Mouse (Mus musculus): Measurements from ENCODE around the gene Tmem132a.

Tmem132a gene

DNA sequence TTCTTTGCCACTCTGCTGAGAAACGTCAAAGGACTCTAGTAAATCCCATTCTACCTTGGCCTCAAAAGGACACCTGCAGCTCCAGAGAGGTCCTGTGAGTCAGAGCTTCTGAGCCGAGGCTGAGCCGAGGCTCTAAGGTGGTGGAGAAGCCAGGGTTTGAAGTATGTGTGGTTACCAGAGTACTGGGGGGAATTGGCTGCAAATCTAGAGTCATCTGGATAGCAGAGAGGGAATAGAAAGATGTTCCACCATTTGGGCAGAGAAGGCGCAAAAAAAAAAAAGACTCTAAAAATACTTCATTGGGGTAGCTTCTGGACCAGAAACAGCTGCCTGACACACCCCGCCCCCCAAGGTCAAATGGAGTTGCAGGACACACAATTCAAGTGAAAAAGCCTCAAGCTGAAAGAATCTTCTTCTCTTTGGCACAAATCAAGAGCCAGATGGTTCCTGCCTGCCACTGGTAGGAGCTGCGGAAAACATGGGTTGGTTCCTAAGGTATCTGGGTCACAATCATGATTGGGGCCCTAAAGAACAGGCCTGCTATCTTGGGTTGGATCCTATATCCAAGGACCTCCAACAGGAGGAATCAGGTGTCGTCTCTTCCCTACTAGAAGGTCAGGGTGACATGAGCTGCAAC is 8.6 kb upstream of the Tmem132a start:
- no peak for DNase-seq (ENCODE audit: low spot score in 2 of 2)

DNA sequence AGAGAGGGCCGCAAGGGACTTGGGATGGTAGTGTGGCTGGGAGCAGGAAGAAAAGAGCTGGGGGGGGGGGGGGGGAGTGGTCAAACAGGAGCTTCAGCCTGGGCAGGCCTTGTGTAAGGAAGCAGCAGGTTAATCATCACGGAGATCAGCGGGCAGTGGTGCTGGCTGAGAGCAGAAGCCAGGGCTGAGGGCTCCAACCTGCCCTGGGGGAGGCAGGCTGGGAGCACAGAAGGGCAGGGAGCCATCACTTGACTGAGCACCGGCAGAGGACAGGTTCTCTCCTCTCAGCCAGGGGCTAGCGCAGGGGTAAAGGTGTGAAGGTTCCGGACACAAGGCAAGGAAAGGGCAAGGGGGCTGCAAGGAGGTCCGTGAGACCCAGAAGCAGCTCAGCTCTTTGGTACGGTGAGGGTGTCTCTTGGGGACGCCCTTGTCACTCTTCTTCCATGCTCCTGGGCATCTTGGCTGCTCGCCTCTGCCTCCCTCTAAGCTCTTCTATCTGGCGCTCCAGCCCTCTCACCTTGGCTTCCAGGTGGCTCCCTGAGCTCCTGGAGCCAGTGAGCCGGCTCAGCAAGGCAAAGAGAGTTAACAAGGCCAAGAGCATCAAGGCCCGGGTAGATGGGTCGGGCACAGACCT is 1.7 kb upstream of the Tmem132a start:
- DNase-seq (ENCODE audit: low spot score in 2 of 2) = no peak

DNA sequence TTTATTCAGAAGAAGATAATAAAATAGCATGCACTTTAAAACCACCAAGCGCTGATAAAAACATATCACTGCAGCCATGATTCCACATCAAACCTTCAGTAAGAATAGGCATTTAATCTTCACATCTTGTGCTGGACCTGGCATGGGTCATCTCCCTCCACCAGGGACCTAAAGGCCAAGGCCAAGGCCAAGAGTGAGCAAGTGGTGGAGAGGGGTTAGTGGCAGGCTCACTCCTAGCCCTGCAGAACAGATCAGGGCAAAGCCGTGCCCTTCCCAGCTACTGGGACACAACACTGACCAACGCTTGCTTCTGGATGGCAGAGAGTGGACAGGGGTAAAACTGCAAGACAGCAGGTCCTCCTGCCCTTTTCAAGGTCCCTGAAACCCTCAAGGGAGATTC is 936 bp upstream of the Tmem132a start:
- DNase-seq (ENCODE audit: low spot score in 2 of 2) = no peak

DNA sequence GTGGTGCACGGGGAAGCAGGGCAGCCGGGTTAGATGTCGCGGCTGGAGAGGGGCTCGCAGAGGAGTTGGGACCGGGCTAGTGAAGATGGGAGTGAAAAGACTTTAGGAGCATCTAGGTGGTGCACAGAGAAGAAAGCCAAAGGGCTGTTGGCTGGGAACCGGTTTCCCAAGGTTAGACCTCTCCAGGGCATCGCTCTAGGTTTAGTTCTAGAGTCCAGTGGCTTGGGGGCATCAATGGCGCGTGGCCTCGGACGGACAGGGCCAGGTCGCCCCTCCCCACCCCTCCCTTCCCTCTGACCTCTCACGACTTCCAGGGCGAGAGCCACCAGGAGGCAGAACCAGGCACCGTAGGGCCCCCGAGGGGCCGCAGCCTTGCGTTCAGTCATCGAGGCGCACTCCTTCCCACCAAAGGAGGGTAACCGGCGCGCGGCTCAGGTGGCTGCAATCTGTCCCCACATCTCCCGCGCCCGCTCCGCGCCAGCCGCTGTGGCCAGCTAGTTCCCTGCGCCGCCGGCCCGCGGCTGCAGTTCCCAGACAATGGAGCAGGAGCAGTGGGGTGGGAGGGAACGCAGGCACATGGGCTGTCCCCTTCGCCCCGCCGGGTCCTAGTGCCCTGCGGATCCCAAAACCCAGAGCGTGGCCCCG is 377 bp downstream of the Tmem132a start:
- peak; percentile 91 to 92 for DNase-seq (ENCODE audit: low spot score in 2 of 2)

DNA sequence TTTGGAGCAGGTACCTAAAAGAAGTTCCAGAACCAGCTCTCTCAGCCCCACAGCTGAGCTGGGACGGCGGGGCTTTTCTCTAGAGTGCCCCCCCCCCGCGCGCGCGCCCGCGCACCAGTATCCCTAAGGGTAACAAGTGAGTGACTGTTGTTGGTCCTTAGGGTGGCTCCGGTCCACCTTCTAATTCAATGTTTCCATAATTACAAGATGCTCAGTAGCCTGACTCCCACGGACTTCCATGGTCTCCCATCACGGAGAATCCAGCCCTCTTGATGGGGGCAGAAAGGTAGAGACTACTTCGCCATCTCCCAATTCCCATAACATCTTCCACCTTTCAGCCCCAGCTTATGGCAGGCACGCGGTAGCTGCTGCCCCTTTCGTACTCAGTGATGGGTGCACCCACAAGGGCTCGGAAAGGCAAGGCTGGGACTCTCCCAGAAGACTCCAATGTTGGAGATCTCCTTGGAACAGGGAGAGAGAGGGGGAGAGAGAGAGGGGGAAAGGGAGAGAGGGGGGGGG is 1.1 kb downstream of the Tmem132a start:
- no peak for DNase-seq (ENCODE audit: low spot score in 2 of 2)

DNA sequence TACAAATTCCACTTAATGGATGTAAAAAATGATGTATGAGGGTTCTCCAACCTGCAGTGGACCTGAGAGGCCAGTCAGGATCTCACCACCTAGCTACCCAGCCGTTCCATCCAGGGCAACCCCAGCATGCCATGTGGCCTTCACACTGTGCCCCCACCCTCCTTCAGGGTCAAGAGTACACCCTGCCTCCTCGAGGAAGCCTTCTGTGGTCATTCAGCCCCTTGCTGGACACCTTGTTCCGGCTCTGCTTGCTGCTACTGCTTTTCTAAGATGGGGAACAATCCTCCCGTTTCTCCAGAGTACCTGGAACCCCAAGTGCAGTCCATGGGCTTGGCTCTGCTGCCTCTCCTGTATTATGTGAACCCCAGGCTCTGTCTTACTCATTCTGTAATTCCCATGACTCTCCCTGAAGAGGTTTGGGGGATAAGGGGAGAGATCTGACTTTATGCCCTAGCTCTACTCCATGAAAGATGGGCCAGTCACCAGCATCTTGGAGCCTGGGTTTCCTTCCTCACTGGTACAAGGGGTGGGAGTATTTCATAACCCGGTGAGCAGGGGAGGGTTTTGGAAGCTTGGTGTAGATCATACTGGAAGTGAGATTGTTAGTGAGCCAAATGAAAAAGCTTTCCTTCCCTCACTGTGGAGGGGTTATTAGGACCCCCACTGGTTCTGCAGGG is 1.7 kb downstream of the Tmem132a start:
- no peak for DNase-seq (ENCODE audit: low spot score in 2 of 2)

DNA sequence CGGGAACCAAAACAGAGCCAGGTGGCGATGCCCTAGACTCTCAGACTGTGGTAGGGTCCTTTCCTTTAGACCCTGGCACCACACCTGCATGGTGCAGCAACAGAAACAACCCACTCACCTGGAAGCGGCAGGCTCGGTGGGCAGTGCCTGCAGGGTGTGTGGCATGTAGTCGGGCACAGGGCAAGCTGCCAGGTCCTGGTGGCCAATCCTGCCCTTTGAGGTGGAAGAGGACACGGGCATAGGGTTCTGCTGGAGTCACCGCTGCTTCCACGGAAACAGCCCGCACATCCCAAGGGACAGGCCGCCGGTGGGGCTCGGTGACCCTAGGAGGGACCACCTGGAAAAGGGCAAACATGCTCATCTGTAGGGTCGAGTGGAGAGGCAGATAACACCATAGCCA is 3.4 kb downstream of the Tmem132a start:
- no peak for DNase-seq (ENCODE audit: low spot score in 2 of 2)

DNA sequence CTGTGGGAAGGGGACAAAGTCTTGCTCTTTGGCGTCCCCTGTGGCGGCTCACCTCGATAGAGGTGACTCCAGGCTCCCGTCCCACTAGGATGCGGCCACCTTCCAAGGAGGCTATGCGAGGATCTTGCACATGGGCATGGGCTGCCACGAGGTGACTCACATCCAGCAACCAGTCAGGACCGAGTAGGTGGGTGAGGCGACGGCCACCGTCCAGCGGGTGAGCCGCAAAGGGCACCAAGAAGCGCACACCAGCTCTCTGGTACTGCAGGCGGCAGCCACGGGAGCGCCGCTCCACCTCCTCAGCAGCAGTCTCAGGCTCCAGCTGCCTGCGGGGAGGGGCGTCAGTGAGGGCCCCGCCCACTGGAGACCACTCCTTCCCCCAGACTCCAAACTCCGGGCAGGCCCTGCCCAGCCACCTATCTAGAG is 9.7 kb downstream of the Tmem132a start:
- no peak for DNase-seq (ENCODE audit: low spot score in 2 of 2)

DNA sequence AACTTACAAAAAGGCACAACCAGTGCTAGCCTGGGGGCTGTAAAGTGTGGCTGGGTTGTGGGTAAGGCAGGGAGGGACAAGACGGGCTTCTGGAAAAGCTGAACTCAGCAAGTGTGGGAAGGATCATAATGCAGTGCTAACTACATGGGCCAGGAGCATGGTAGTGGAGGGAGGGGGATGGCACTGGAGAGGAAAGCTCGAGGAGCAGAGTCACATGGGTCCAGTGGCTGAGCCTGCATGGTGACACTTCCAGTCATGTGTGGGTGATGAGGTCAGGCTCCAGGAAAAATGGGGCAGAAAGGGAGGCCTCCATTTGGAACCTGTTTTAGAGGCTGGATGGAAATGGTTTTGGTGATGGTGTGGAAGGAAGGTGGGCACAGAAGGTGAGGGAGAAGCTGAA is 13.2 kb downstream of the Tmem132a start:
- DNase-seq (ENCODE audit: low spot score in 2 of 2) = no peak

DNA sequence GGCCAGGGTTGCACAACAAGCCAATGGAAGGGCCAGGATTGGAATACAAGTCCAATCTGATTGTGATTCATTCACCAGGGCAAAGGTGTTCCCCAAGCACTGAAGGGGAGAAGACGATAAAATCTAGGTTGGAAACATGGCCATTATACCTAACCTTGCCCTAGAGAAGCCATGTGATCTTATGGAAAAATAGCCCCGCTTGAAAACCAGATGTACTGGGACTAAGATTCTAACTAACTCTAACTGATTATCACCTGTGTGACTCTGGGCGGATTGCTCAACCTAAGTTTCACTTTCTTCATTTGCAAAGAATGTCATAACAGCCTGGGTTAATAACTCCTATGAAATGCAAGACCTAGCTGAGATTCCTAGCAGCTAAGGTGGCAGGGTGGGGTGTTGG is 14.3 kb downstream of the Tmem132a start:
- no peak for DNase-seq (ENCODE audit: low spot score in 2 of 2)

DNA sequence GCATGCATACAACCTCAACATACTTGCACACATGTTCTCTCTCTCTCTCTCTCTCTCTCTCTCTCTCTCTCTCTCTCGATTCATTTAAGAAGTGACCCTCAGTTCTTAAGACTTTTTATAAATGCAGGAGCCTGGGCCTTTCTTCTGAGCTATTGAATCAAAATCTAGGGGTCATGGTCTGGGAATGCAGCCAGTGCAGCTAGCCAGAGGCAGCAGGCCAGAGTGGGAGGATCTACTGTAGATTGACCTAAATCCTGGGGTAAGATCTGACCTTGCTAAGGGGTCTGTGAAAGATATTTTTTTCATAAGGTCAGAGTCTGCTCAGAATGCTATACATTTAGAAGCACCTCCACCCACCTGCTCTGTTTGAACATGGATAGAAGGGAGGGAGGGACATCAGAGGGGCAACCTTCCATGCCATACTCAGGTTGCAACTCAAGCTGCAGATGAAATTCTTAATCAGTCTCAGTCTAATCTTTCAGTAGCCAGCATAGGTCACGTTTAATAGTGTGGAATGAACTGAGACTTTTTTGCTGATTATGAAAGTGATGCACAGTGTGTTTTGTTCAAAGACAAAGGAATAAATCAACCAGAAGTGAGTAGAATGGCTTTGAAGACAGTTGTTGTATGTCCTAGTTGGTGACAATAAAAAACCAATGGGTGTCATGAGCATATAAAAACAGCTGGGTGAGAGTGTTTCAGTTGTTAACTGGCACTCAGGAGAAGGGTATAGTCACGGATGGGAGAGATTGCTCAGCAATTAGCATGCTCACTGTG is 22.2 kb downstream of the Tmem132a start:
- no peak for DNase-seq (ENCODE audit: low spot score in 2 of 2)

DNA sequence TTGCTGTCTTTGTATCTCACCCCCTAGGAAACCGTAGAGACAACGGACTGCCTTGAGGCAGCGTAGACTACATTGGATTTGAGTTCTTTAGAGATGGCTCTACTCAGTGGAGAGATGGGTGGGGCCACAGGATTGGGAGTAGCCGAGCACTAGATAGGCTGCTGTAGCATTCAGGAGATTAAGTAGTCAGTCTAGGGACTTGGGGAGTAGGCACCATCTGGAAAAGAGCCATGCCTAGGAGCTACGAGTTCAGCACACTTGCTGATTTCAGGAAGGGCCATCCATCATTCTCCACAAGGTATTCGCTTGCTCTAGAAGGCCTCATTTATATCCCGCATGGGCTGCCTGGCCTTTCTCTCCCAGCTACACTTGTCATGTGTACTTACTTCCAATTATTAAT is 23.6 kb downstream of the Tmem132a start:
- no peak for DNase-seq (ENCODE audit: low spot score in 2 of 2)

DNA sequence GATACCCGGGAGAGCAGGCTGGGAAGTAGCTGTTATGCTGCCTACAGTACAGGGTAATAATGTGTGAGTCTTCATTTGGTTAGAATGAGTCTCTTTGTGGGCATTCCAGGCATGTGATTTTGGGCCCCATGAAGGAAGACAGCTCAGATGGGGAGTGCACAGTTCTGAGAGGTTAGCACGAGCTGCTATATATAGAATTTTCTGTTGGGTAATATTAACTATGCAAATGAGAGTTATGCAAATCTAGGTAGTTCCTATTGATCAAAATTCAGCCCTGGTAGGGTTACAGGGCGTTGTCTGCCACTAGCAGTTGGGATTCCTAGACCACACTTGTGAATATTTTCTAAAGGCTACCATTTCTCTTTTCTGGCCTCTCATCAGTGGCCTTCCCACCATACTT is 24.3 kb downstream of the Tmem132a start:
- no peak for DNase-seq (ENCODE audit: low spot score in 2 of 2)

DNA sequence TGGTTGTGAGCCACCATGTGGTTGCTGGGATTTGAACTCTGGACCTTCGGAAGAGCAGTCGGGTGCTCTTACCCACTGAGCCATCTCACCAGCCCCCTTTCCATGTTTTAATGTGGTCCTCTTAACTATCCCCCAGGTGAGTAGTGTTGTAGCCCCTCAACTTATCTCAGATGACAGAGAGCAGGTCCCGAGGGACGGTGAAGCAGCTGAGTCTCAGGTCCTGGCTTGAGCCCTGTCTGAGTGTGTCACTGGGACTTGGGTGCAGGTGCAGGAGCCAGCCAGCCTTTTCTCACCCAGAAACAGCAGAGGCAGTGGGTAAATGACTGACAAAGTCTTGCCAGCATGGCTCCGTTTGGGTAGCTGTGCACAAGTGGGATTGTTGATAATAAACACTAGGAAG is 25.5 kb downstream of the Tmem132a start:
- DNase-seq (ENCODE audit: low spot score in 2 of 2) = no peak

DNA sequence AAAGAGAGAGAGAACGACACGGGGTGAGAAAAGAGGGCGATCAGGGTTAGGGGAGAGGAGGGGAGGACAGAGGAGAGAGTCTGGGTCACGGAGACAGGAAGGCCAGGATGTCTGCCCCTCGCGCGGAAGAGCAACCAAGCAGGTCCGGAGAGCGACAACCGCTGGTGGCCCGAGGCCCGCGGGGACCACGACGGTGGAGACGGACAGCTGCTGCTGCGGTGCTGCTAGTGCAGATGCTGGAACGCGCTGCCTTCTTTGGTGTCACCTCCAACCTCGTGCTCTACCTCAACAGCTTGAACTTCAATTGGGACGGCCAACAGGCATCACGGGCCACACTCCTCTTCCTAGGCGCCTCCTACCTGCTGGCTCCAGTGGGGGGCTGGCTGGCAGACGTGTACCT is 26.8 kb downstream of the Tmem132a start:
- DNase-seq (ENCODE audit: low spot score in 2 of 2) = no peak

DNA sequence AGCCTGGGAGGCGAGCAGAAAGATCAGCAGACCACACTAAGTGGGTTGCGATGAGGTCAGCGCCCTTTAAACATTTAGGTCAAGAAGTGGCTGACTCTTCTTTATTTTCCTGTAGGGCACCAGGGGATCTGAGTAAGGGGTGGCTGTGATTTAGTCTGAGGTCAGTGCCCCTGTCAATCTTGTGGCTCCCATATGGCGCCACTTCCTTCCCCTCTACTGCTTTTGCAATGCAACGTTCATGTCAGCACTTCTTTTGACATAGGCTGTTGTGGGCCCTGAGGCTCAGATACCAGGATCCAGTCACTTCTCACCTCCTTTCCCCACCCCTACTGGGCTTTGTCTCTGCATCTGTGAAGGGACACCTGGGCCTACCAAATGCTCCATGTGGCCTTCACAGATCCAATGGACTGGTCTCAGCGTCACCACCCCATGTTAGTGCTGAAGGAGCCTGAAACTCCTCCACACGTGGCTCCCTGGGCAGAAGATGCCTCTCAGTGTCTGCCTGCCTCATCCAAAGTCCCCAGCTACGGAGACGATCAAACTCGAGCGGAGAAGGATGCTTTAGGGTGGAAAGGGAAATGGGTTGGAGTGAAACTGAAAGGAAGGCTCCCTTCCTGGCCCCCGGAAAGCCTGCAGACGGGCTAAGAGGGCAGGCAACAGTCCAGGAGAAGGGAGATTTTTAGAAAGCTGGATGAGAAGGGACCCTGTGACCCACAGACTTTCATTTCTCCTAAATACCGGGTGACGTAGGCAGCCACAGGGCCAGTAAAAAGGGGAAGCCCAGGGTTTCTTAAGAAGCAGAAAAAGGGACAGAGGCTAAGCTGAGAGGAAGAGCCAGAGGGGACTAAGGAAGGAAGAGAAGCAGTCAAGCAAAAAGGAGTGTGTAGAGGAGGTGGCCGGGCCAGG is 27.8 kb downstream of the Tmem132a start:
- no peak for DNase-seq (ENCODE audit: low spot score in 2 of 2)

DNA sequence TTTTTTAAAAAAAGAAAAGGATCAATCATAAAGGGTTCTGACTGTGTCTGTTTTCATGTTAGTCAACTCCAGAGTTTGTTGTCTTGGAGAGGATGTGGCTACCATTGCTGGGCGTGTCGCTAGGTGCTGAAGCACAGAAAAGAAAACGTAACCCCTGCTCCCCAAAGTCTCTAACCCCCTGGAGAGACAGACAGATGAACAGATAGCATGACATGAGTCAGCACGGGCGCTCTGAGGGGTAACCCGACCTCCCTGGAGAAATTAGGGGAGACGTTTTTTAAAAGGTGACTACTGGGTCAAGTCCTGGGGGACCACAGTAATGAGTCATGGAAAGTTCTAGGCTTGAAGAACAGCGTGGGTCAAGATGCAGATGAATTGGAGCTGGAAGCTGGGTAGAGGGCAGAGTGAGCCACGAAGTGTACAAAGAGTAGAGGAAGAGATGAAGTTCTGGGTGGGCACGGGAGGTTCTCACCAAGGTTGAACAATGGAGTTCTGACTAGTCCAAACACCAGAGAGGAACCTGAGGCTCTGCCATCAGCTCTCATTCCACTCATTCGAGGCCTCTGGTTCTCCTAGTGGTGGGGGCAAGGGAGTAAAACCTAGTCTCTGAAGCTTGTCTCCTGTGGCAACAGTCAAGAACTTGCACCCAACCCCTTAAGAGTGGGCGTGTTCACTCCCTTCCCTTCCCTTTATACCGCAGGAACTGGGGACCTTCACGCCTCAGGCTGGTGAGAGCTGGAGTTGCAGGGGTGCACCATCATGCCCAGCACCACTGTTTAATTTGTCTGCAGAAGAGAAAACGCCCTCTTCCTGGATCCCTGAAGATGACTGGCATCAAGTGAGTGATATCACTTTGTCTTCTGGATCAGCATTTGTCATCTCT is 30.5 kb downstream of the Tmem132a start, which contains the start of gene Slc15a3:
TSS of gene Slc15a3 (plus strand) at position 718 of the 883 bp plus-strand sequence.
- DNase-seq (ENCODE audit: low spot score in 2 of 2) = no peak

DNA sequence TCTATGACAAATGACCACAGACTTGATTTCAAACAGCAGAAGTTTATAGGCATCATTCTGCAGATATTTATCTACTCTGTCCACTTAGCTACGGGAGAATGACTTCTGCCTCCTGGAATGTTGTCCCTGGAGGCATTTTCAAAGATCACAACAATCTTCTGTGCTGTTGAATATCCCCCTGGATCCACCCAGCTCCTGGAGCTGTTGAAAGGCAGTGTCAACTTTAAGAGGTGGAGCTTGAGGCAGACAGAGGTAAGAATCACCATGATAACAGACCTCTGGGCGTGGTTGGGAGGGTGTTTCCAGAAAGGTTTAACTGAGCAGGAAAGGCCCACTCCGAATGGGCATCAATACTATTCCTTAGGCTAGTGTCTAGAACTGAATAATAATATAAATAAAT is 34.1 kb downstream of the Tmem132a start:
- no peak for DNase-seq (ENCODE audit: low spot score in 2 of 2)

DNA sequence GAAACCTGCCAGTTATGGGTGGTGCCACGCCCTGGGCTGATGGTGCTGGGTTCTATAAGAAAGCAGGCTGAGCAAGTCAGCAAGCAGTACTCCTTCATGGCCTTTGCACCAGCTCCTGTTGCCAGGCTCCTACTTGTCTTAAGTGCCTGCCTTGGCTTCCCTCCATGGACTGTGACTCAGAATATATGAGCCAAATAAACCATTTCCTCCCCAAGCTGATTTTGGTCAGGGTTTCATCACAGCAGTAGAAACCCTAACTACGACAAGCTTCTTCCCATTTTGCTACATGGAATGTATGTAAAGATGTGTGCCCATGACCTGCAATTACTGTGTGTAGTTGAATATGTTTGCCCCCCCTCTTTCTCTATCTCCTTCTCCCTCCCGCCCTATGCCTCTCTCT is 36.1 kb downstream of the Tmem132a start:
- no peak for DNase-seq (ENCODE audit: low spot score in 2 of 2)

DNA sequence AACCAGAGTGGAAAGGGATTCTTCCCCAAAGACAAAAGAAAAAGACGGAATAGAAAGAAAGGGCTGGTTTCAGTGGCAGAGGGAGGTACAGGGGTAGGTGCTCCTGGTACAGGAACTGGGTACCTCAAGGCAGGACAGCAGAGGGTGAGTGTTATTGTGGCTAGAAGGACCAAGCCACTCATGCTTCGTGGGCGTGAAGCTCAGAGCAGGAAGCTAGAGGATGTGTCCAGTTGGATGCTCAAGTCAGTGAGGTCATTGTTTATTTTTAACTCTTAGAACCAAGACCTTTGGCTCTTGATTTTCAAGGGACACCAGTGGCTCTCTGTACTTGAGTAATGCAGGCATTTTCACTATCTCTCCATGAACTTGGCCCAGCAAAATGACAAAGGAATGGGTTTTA is 37.7 kb downstream of the Tmem132a start:
- DNase-seq (ENCODE audit: low spot score in 2 of 2) = no peak
